Mouse (Mus musculus) limb, embryonic 11.5 days (tissue): ENCODE results near the gene Etl4. TPM values are rescaled to one million over a fixed set of nuclear protein-coding genes. Genes with fewer than 3 reads are reported as not detected.

Experiments
- ATAC-seq: fragments of 200-750 bp; cut with Nextera tagmentation; 2 replicates; pipeline ENCODE4 v1.8.0; 2017; ENCODE audit warnings: low read depth; ENCODE audit not compliant: insufficient number of reproducible peaks, low FRiP score, low TSS enrichment
- DNase-seq: peaks from one replicate; pipeline ENCODE4 v3.0.0-alpha.2; 2015; ENCODE audit warnings: low spot score
- H3K27ac ChIP-seq: fragments of 300-500 bp; sonication (generic); replicated peaks from 2 replicates; pipeline ENCODE4 v1.5.1; 2014; ENCODE audit warnings: low read depth, mild to moderate bottlenecking, low read length
- H3K27me3 ChIP-seq: fragments of 300-500 bp; sonication (generic); 2 replicates; pipeline ENCODE4 v1.6.1; 2014; ENCODE audit warnings: mild to moderate bottlenecking, low read length, mixed read lengths; ENCODE audit not compliant: control insufficient read depth, insufficient read depth
- H3K36me3 ChIP-seq: fragments of 300-500 bp; sonication (generic); 2 replicates; pipeline ENCODE4 v1.6.1; 2014; ENCODE audit warnings: mild to moderate bottlenecking, low read length, moderate library complexity, mixed read lengths; ENCODE audit not compliant: control insufficient read depth, insufficient read depth
- H3K4me1 ChIP-seq: fragments of 300-500 bp; sonication (generic); 2 replicates; pipeline ENCODE4 v1.6.1; 2014; ENCODE audit warnings: low read length, mixed read lengths; ENCODE audit not compliant: control insufficient read depth, insufficient read depth
- H3K4me2 ChIP-seq: fragments of 300-500 bp; sonication (generic); 2 replicates; pipeline ENCODE4 v1.6.1; 2014; ENCODE audit warnings: low read depth, mild to moderate bottlenecking, moderate library complexity; ENCODE audit not compliant: severe bottlenecking
- H3K4me3 ChIP-seq: fragments of 300-500 bp; sonication (generic); 2 replicates; pipeline ENCODE4 v1.5.1; 2014; ENCODE audit warnings: low read depth, low read length
- H3K9ac ChIP-seq: fragments of 300-500 bp; sonication (generic); 2 replicates; pipeline ENCODE4 v1.6.1; 2014; ENCODE audit warnings: mild to moderate bottlenecking, low read length
- H3K9me3 ChIP-seq: fragments of 300-500 bp; sonication (generic); 2 replicates; pipeline ENCODE4 v1.6.1; 2016; ENCODE audit warnings: low read length; ENCODE audit not compliant: control insufficient read depth
- WGBS: fragments of 180-500 bp; shearing (Covaris S2); extraction: QIAGEN DNeasy Blood & Tissue Kit; methylation state at CpG from one replicate; pipeline ENCODE4 v1.1.7; 2014; 5-methylcytosine and 5-hydroxymethylcytosine counted together
- polyA plus RNA-seq: library from polyadenylated mRNA; unstranded; fragments of >200 nt; fragmentation: Nextera tagmentation; extraction: Ambion mirVana; gene quantifications from 2 replicates; pipeline ENCODE4 v1.2.1, GENCODE M21; 2014

Gene Etl4
- polyA plus RNA-seq, 1 experiment from 2014 or later = 13.5 TPM

DNA sequence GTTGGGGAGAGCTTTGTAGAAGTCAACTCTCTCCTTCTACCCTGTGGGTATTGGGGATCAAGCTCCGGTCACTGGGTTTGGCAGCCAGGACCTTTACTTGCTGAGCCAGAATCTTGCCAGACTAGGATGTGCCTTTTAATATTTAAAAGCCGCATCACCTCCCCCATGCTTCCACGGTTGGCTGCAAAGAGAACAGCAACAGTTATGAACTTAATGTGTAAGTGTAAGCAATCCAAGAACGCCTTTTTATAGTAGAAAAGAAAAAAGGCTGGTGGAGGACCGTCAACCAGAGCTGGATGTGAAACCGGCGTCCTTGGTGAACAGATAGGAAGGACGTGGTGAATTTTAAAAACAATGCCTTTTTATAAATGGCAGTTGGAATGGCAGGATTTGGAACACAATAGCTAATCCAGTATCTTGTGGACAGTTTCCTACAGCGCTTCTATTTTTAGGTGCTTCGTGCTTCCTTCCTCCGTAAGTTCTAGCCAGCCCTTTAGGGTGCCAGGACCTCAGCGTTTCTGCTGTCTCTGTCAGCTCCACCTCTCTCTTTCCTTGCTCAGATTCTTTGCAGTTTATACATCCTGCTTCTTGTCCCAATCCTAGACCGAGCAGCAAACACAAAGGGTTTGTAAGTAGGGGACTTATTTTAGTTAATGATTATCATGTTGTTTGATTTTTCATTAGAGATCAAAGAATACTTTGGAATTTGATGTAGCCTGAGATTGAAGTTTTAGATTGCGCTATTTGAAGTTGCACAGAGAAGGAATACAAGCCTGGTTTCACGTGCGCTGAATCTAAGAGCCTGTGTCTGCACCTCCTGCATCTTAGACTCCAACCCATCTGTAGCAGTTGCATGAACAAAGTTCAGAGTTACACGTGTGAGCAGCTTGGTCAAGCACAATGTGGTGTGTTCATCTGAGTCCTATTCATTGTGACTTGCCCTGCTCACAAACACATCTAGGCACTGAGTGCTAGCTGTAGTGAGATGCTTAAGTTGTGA lies 535.9 kb downstream of the Etl4 start:
- no peak for DNase-seq

DNA sequence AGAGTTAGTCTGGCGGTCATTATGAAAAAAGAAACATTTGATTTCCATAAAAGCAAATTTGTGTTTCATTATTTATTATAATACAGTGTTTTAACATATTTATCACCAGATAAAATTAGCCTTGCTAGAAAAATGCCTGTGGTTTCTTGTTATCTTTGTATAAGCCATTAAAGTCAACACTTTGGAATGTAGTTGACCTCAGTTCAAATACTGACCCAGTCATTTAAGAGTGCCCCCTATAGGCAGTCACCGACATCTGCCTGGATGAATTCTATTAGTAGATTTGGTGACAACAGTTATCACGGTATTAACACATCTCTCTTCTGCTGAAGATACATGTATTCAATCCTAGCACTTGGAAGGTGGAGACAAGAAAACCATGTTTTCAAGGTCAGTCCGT lies 536.6 kb downstream of the Etl4 start:
- DNase-seq (no peak), ATAC-seq (no peak)
- Histone ChIP-seq H3K27me3 (no peaks in the 10 kb centered on the region), H3K4me1 (no peaks in the 10 kb centered on the region), H3K9ac (no peak overlapping the region), H3K9me3 (no peaks in the 10 kb centered on the region), H3K4me3 (no peak overlapping the region), H3K4me2 (no peak overlapping the region), H3K27ac (no peak overlapping the region), H3K36me3 (no peaks in the 10 kb centered on the region)
- WGBS = 82% methylated on average over 4 of the region's 4 CpGs

More for the DNA sequence above, 535.9 kb downstream of the Etl4 start:
- H3K27me3 ChIP-seq = no peaks in the 10 kb centered on the region
- no peak overlapping the region for H3K9ac ChIP-seq
- no peaks in the 10 kb centered on the region for H3K4me1 ChIP-seq
- no peaks in the 10 kb centered on the region for H3K9me3 ChIP-seq
- no peak overlapping the region for H3K4me3 ChIP-seq
- H3K4me2 ChIP-seq = no peak overlapping the region
- no peaks in the 10 kb centered on the region for H3K36me3 ChIP-seq
- 84% methylated on average over 17 of the region's 17 CpGs for WGBS
- ATAC-seq = no peak
- H3K27ac ChIP-seq = no peak overlapping the region

DNA sequence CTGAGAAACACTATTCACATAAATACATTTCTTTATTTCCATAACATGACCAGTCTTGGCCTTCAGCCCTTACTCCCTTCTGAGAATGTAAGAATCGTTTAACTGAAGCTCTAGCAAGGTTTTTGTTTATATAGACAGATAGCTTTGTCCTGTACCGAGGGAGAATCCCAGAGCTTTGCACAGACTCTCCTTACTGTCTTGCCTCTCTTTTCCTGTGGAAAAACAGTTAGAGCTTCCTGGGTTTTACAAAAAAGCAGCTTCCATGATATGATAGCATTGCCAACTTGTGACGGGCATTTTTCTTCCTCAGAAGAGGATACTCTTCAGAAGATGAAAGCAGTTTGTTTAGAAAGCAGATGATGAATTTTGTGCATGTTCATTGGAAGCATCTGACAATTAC lies 541.4 kb downstream of the Etl4 start:
- H3K4me3 ChIP-seq = no peak overlapping the region
- no peaks in the 10 kb centered on the region for H3K36me3 ChIP-seq
- ATAC-seq = no peak
- H3K9me3 ChIP-seq = no peaks in the 10 kb centered on the region
- DNase-seq = no peak
- H3K4me1 ChIP-seq = no peaks in the 10 kb centered on the region
- no peak overlapping the region for H3K9ac ChIP-seq
- H3K27ac ChIP-seq = no peak overlapping the region
- H3K27me3 ChIP-seq = no peaks in the 10 kb centered on the region
- whole genome bisulfite sequencing = 62% methylated on average over 3 of the region's 3 CpGs
- H3K4me2 ChIP-seq = no peak overlapping the region

DNA sequence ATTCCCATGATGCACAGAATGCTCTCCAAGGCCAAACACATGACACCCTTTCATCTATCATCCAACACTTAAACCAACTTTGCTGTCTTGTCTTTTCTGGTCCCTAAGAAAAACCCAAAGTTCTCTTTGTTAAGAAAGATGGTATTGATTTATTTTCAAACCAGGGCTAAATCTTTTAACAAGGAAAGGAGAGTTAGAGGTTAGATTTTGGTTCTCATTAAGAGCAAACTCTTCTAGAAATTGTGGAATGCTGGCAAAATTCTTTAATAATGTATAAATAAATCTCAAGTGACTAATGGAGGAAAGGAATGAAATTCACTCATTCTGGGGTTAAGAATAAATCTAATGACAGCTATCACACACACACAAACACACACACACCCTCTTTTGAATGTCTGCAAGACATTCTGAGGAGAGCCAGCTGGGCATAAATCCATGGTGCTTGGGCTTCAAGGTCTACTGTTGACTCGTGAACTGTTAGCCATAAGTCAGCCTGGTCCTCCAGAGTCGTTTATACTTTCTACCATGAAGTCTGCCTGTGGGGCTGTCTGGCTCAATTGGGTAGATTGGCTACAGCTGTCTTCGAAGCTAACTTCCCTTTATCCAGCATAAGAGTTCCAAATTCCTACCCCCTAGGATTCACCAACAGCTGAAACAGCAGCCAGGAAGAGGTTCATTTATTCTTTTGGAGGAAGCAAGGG lies 544.1 kb downstream of the Etl4 start:
- no peak for ATAC-seq
- no peak overlapping the region for H3K27ac ChIP-seq
- H3K4me2 ChIP-seq = no peak overlapping the region
- H3K27me3 ChIP-seq = no peaks in the 10 kb centered on the region
- no peak for DNase-seq
- H3K4me3 ChIP-seq = no peak overlapping the region
- H3K9ac ChIP-seq = no peak overlapping the region
- no peaks in the 10 kb centered on the region for H3K9me3 ChIP-seq
- no peaks in the 10 kb centered on the region for H3K36me3 ChIP-seq
- 46% methylated on average over 3 of the region's 3 CpGs for WGBS
- no peaks in the 10 kb centered on the region for H3K4me1 ChIP-seq

DNA sequence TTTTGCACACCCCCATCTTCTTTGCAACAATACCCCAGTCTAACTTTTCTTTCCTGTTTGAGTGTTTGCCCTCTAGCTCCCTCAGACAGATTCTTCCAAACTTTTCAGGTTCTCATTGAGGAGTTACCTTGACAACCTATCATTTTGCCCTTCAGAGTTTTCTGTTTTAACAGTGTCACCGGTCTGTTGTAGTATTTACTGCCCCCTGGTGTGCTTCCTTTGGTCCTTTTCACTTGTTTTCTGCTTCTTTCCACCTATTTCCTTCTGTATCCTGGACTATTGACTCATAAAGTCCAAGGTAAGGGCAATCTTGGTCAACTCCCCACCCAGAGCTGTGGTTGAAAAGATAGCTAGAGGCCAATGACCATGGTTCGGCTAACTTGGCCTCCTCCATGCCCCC lies 569.6 kb downstream of the Etl4 start:
- H3K36me3 ChIP-seq = no peaks in the 10 kb centered on the region

DNA sequence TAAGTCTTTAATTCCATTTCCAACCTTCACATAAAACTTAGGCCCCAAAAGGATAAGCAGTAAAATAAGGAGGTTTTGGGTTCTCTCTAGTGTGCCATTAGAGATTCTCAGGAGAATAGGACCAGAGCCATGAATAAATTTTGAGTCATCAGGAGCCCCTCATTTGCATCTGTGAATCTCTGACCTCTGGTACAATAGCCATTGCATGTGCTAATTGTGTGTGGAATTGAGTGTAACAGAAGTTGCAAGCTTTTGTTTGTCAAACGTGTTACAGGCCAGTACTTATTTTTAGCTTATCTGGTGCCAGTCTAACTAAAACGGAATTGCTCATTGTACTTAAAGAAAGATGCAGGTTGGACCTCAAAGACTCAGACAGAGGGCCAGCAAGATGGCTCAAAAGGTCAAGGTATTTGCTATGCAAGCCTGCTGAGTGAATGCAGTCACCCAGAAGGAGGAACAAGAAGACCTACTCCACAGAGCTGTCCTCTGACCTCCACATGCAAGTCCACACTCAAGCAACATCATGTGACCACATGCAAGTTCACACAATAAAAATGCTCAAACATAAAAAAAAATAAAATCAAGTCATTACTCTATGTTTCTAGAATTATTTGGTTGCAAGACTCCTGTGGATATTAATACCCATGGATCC lies 576.7 kb downstream of the Etl4 start:
- Histone ChIP-seq H3K4me3 (no peak overlapping the region), H3K4me2 (no peak overlapping the region), H3K4me1 (no peaks in the 10 kb centered on the region), H3K27ac (no peak overlapping the region), H3K27me3 (no peaks in the 10 kb centered on the region), H3K36me3 (no peaks in the 10 kb centered on the region), H3K9me3 (no peaks in the 10 kb centered on the region), H3K9ac (no peak overlapping the region)
- WGBS = 59% methylated on average over 2 of the region's 2 CpGs
- DNase-seq (no peak), ATAC-seq (no peak)

More for the DNA sequence above, 569.6 kb downstream of the Etl4 start:
- Histone ChIP-seq H3K4me3 (no peak overlapping the region), H3K4me2 (no peak overlapping the region), H3K9me3 (no peaks in the 10 kb centered on the region), H3K27ac (no peak overlapping the region), H3K27me3 (no peaks in the 10 kb centered on the region), H3K9ac (no peak overlapping the region), H3K4me1 (no peaks in the 10 kb centered on the region)
- no peak for DNase-seq
- ATAC-seq = no peak
- WGBS = 91% methylated on average over 2 of the region's 2 CpGs

DNA sequence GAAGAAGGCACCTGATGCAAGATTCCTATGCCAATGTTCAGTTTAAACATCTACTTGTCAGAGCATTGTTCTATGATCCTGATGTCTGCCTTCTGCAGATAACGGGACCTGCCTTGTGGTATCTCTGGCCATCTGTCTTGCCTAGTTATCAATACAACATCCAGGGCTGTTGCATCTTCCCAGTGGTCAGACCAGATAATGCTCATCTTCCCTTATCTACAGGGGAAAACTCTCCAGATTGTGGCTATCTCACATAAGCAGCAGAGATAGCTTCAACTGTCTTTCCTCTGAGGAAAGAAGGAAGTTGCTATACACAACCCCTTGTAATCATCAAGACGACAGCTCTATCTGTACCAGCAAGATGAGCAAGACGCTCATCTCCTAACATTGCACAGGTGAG lies 579.5 kb downstream of the Etl4 start:
- H3K4me3 ChIP-seq = no peak overlapping the region
- H3K4me1 ChIP-seq = no peaks in the 10 kb centered on the region
- H3K27ac ChIP-seq = no peak overlapping the region
- 87% methylated on average over 3 of the region's 3 CpGs for WGBS
- H3K9me3 ChIP-seq = no peaks in the 10 kb centered on the region
- no peak overlapping the region for H3K9ac ChIP-seq
- H3K36me3 ChIP-seq = no peaks in the 10 kb centered on the region
- H3K4me2 ChIP-seq = no peak overlapping the region
- no peaks in the 10 kb centered on the region for H3K27me3 ChIP-seq
- ATAC-seq (no peak), DNase-seq (no peak)

DNA sequence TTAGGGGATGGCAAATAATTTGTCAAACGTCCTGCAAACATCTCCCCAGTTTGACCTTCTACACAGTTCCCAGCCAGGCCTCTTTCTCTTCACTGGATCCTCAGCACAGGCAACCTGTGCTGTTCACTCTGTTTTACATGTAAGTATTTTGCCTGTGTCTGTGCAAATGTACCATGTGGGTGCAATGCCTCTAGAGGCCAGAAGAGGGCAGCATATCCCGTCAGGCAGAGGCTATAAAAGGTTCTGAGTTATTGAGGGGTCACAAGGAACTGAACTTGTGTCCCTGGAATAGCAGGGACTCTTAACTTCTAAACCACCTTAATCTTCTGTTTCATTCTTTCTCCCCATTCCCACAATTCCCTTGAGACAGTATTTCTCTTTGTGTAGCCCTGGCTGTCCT lies 582.5 kb downstream of the Etl4 start:
- no peak overlapping the region for H3K4me3 ChIP-seq
- DNase-seq (no peak), ATAC-seq (no peak)
- H3K4me1 ChIP-seq = no peaks in the 10 kb centered on the region
- H3K9me3 ChIP-seq = no peaks in the 10 kb centered on the region
- no peak overlapping the region for H3K9ac ChIP-seq
- H3K4me2 ChIP-seq = no peak overlapping the region
- no peaks in the 10 kb centered on the region for H3K36me3 ChIP-seq
- H3K27ac ChIP-seq = no peak overlapping the region
- 43% methylated on average over 2 of the region's 2 CpGs for WGBS
- H3K27me3 ChIP-seq = no peaks in the 10 kb centered on the region
